Mouse (Mus musculus): Measurements from ENCODE around the gene Sycp1. TPM values are rescaled to one million over a fixed set of nuclear protein-coding genes. Genes with fewer than 3 reads are reported as not detected.

Gene Sycp1
- polyA plus RNA-seq, 1 experiment = not detected

Other genes starting within 250 kb of the Sycp1 start
- 7.8 and 8.6 TPM in 2 replicates for gene Tspan2, start 201.6 kb downstream of the Sycp1 start, polyA plus RNA-seq (2012; rRNA removed)
- 0.01 TPM in 1 of 2 replicates, not detected in the other for gene Tshb, start 153.4 kb downstream of the Sycp1 start, polyA plus RNA-seq (2012; rRNA removed)
- gene Nr1h5, start 28.0 kb upstream of the Sycp1 start, polyA plus RNA-seq (2012; rRNA removed) = 0.13 and 0.14 TPM in 2 replicates
- gene Sike1, start 59.6 kb upstream of the Sycp1 start, polyA plus RNA-seq (2012; rRNA removed) = 29.8 and 30.4 TPM in 2 replicates
- 53.1 and 58.7 TPM in 2 replicates for gene Csde1, start 84.3 kb upstream of the Sycp1 start, polyA plus RNA-seq (2012; rRNA removed)
- gene Nras, start 122.2 kb upstream of the Sycp1 start, polyA plus RNA-seq (2012; rRNA removed) = 23.1 and 26.1 TPM in 2 replicates
- gene Ampd1, start 137.9 kb upstream of the Sycp1 start, polyA plus RNA-seq (2012; rRNA removed) = 0.10 and 0.27 TPM in 2 replicates
- gene Dennd2c, start 166.5 kb upstream of the Sycp1 start, polyA plus RNA-seq (2012; rRNA removed) = 0.77 and 0.89 TPM in 2 replicates
- 22.3 and 28.9 TPM in 2 replicates for gene Bcas2, start 235.6 kb upstream of the Sycp1 start, polyA plus RNA-seq (2012; rRNA removed)

All from gonadal fat pad, adult 2 months (tissue).